Mouse (Mus musculus) kidney, embryonic 15.5 days (tissue): ENCODE measurements around the gene Bloc1s1. TPM values are rescaled to one million over a fixed set of nuclear protein-coding genes. Genes with fewer than 3 reads are reported as not detected.

Experiments
- ATAC-seq: fragments of 200-750 bp; cut with Nextera tagmentation; replicated peaks from 2 replicates; pipeline ENCODE4 v1.8.0; 2017; ENCODE audit warnings: moderate TSS enrichment; ENCODE audit not compliant: low FRiP score
- H3K27ac ChIP-seq: fragments of 300-500 bp; sonication (generic); 2 replicates; pipeline ENCODE4 v1.5.1; 2015; ENCODE audit warnings: mild to moderate bottlenecking, inconsistent platforms
- H3K27me3 ChIP-seq: fragments of 300-500 bp; sonication (generic); 2 replicates; pipeline ENCODE4 v1.6.1; 2015; ENCODE audit warnings: inconsistent platforms
- H3K36me3 ChIP-seq: fragments of 300-500 bp; sonication (generic); 2 replicates; pipeline ENCODE4 v1.6.1; 2015; ENCODE audit warnings: inconsistent platforms
- H3K4me1 ChIP-seq: fragments of 300-500 bp; sonication (generic); 2 replicates; pipeline ENCODE4 v1.6.1; 2015; ENCODE audit warnings: inconsistent platforms
- H3K4me2 ChIP-seq: fragments of 300-500 bp; sonication (generic); 2 replicates; pipeline ENCODE4 v1.6.1; 2015; ENCODE audit warnings: moderate library complexity, mild to moderate bottlenecking, inconsistent platforms
- H3K4me3 ChIP-seq: fragments of 300-500 bp; sonication (generic); replicated peaks from 2 replicates; pipeline ENCODE4 v1.5.1; 2015; ENCODE audit warnings: mild to moderate bottlenecking, inconsistent platforms
- H3K9ac ChIP-seq: fragments of 300-500 bp; sonication (generic); 2 replicates; pipeline ENCODE4 v1.6.1; 2015; ENCODE audit warnings: mild to moderate bottlenecking, inconsistent platforms
- H3K9me3 ChIP-seq: fragments of 300-500 bp; sonication (generic); replicated peaks from 2 replicates; pipeline ENCODE4 v1.6.1; 2016; ENCODE audit warnings: inconsistent platforms
- WGBS: fragments of 180-500 bp; shearing (Covaris S2); methylation state at CpG from one replicate; pipeline ENCODE4 v1.1.7; 2015; ENCODE audit warnings: mixed read lengths; 5-methylcytosine and 5-hydroxymethylcytosine counted together
- polyA plus RNA-seq: library from polyadenylated mRNA; unstranded; fragments of >200 nt; fragmentation: Nextera tagmentation; extraction: Ambion mirVana; gene quantifications from 2 replicates; pipeline ENCODE4 v1.2.1, GENCODE M21; 2015

Bloc1s1 gene
- polyA plus RNA-seq, 1 experiment from 2014 or later: 231 TPM

GRCm38 (mm10) chr10:128899759-128900490 is 23.9 kb downstream of the Bloc1s1 start:
- ATAC-seq: no peak
- H3K9ac ChIP-seq: no peak overlapping the region
- peaks cover 17% of the 10 kb centered on the region for H3K27me3 ChIP-seq
- H3K36me3 ChIP-seq: no peaks in the 10 kb centered on the region
- peak overlapping the region; percentile 20; the same call in 1 of the 2 replicates for H3K27ac ChIP-seq
- WGBS: 77% methylated on average over 6 of the region's 6 CpGs
- H3K4me1 ChIP-seq: peaks cover 15% of the 10 kb centered on the region
- H3K4me2 ChIP-seq: no peak overlapping the region
- no peaks in the 10 kb centered on the region for H3K9me3 ChIP-seq
- H3K4me3 ChIP-seq: no peak overlapping the region

GRCm38 (mm10) chr10:128897501-128897900 is 26.3 kb downstream of the Bloc1s1 start:
- Histone ChIP-seq H3K4me3 (no peak overlapping the region), H3K4me1 (peaks cover 21% of the 10 kb centered on the region), H3K27ac (no peak overlapping the region), H3K36me3 (no peaks in the 10 kb centered on the region), H3K27me3 (peaks cover 32% of the 10 kb centered on the region), H3K9me3 (no peaks in the 10 kb centered on the region), H3K4me2 (no peak overlapping the region), H3K9ac (no peak overlapping the region)
- WGBS: 8% methylated on average over 1 of the region's 1 CpGs
- ATAC-seq: no peak

GRCm38 (mm10) chr10:128896807-128897206 is 27.0 kb downstream of the Bloc1s1 start:
- H3K27ac ChIP-seq: no peak overlapping the region
- H3K36me3 ChIP-seq: no peaks in the 10 kb centered on the region
- H3K4me2 ChIP-seq: no peak overlapping the region
- H3K27me3 ChIP-seq: peaks cover 35% of the 10 kb centered on the region
- peaks cover 25% of the 10 kb centered on the region for H3K4me1 ChIP-seq
- H3K9ac ChIP-seq: no peak overlapping the region
- ATAC-seq: no peak
- H3K4me3 ChIP-seq: no peak overlapping the region
- H3K9me3 ChIP-seq: no peaks in the 10 kb centered on the region
- 58% methylated on average over 1 of the region's 1 CpGs for WGBS

GRCm38 (mm10) chr10:128895952-128896693 is 27.7 kb downstream of the Bloc1s1 start:
- Histone ChIP-seq H3K9ac (no peak overlapping the region), H3K4me1 (peaks cover 25% of the 10 kb centered on the region), H3K9me3 (no peaks in the 10 kb centered on the region), H3K4me2 (peak overlapping the region; percentile 41), H3K36me3 (no peaks in the 10 kb centered on the region), H3K4me3 (peak overlapping the region; percentile 10), H3K27ac (no peak overlapping the region), H3K27me3 (peaks cover 35% of the 10 kb centered on the region)
- 6% methylated on average over 17 of the region's 17 CpGs for WGBS
- no peak for ATAC-seq

- Histone ChIP-seq H3K36me3 (no peaks in the 10 kb centered on the region), H3K27ac (no peak overlapping the region), H3K27me3 (peaks cover 35% of the 10 kb centered on the region), H3K4me2 (peak overlapping the region; percentile 41), H3K4me3 (peak overlapping the region; percentile 10; the same call in 1 of the 2 replicates), H3K9ac (no peak overlapping the region), H3K9me3 (no peaks in the 10 kb centered on the region), H3K4me1 (peaks cover 30% of the 10 kb centered on the region)
- ATAC-seq: no peak
- WGBS: 0% methylated on average over 9 of the region's 9 CpGs
These were observed 28.4 kb downstream of the Bloc1s1 start for GRCm38 (mm10) chr10:128895437-128895836.

GRCm38 (mm10) chr10:128892246-128892645 is 31.6 kb downstream of the Bloc1s1 start:
- peak overlapping the region; percentile 90 for H3K4me2 ChIP-seq
- H3K27me3 ChIP-seq: peaks cover 35% of the 10 kb centered on the region
- H3K36me3 ChIP-seq: peaks cover 9% of the 10 kb centered on the region
- WGBS: 3% methylated on average over 9 of the region's 9 CpGs
- peaks cover 49% of the 10 kb centered on the region for H3K4me1 ChIP-seq
- H3K27ac ChIP-seq: peak overlapping the region; percentile 95
- peak overlapping the region; percentile 90 for H3K9ac ChIP-seq
- ATAC-seq: no peak
- H3K9me3 ChIP-seq: no peaks in the 10 kb centered on the region
- peak overlapping the region; percentile 81 for H3K4me3 ChIP-seq

- Histone ChIP-seq H3K9me3 (no peaks in the 10 kb centered on the region), H3K4me2 (peak within 1 kb of the TSS; percentile 90), H3K9ac (peak within 1 kb of the TSS; percentile 90), H3K4me3 (peak within 1 kb of the TSS; percentile 81), H3K4me1 (peaks cover 54% of the 10 kb centered on the region), H3K27me3 (peaks cover 28% of the 10 kb centered on the region), H3K36me3 (peaks cover 15% of the 10 kb centered on the region), H3K27ac (peak within 1 kb of the TSS; percentile 95)
- peak; percentile 80 for ATAC-seq
- WGBS: 0% methylated on average over 39 of the region's 89 CpGs
These were observed 32.3 kb downstream of the Bloc1s1 start, which contains the start of gene Gdf11 for GRCm38 (mm10) chr10:128891296-128892094. Gene Gdf11 (minus strand): TSS chr10:128891718.

- Histone ChIP-seq H3K4me1 (peaks cover 52% of the 10 kb centered on the region), H3K9ac (peak overlapping the region; percentile 90), H3K27me3 (peaks cover 20% of the 10 kb centered on the region), H3K9me3 (no peaks in the 10 kb centered on the region), H3K27ac (peak overlapping the region; percentile 95), H3K4me2 (peak overlapping the region; percentile 90), H3K36me3 (peaks cover 22% of the 10 kb centered on the region), H3K4me3 (peak overlapping the region; percentile 81)
- WGBS: 1% methylated on average over 39 of the region's 40 CpGs
- no peak for ATAC-seq
These were observed 33.2 kb downstream of the Bloc1s1 start for GRCm38 (mm10) chr10:128890383-128891295.

GRCm38 (mm10) chr10:128889846-128890245 is 34.0 kb downstream of the Bloc1s1 start:
- Histone ChIP-seq H3K9me3 (no peaks in the 10 kb centered on the region), H3K4me1 (peaks cover 48% of the 10 kb centered on the region), H3K27me3 (peaks cover 19% of the 10 kb centered on the region), H3K36me3 (peaks cover 30% of the 10 kb centered on the region), H3K9ac (peak overlapping the region; percentile 90; the same call in 1 of the 2 replicates), H3K4me3 (peak overlapping the region; percentile 81), H3K4me2 (peak overlapping the region; percentile 90), H3K27ac (peak overlapping the region; percentile 95)
- no peak for ATAC-seq
- WGBS: 0% methylated on average over 1 of the region's 2 CpGs

GRCm38 (mm10) chr10:128888941-128889827 is 34.7 kb downstream of the Bloc1s1 start:
- Histone ChIP-seq H3K4me2 (peak overlapping the region; percentile 90), H3K36me3 (peaks cover 37% of the 10 kb centered on the region), H3K27ac (peak overlapping the region; percentile 95), H3K27me3 (peaks cover 15% of the 10 kb centered on the region), H3K4me3 (peak overlapping the region; percentile 81), H3K4me1 (peaks cover 48% of the 10 kb centered on the region), H3K9me3 (no peaks in the 10 kb centered on the region), H3K9ac (peak overlapping the region; percentile 36)
- ATAC-seq: peak; percentile 61
- 0% methylated on average over 5 of the region's 7 CpGs for WGBS
